Mouse (Mus musculus) hindbrain, embryonic 15.5 days (tissue): ENCODE data around the gene Krt16. TPM values are rescaled to one million over a fixed set of nuclear protein-coding genes. Genes with fewer than 3 reads are reported as not detected.

ENCODE experiments used
- ATAC-seq: fragments of 200-750 bp; cut with Nextera tagmentation; 2 replicates; pipeline ENCODE4 v1.8.0; 2017; ENCODE audit warnings: low read depth, moderate number of reproducible peaks, moderate TSS enrichment; ENCODE audit not compliant: low FRiP score
- H3K27ac ChIP-seq: fragments of 300-500 bp; sonication (generic); replicated peaks from 2 replicates; pipeline ENCODE4 v1.5.1; 2015; ENCODE audit warnings: mild to moderate bottlenecking, inconsistent platforms
- H3K27me3 ChIP-seq: fragments of 300-500 bp; sonication (generic); 2 replicates; pipeline ENCODE4 v1.6.1; 2015; ENCODE audit warnings: control low read depth, inconsistent platforms
- H3K36me3 ChIP-seq: fragments of 300-500 bp; sonication (generic); 2 replicates; pipeline ENCODE4 v1.6.1; 2015; ENCODE audit warnings: control low read depth, inconsistent platforms
- H3K4me1 ChIP-seq: fragments of 300-500 bp; sonication (generic); replicated peaks from 2 replicates; pipeline ENCODE4 v1.6.1; 2015; ENCODE audit warnings: control low read depth, inconsistent platforms
- H3K4me2 ChIP-seq: fragments of 300-500 bp; sonication (generic); 2 replicates; pipeline ENCODE4 v1.6.1; 2015; ENCODE audit warnings: moderate library complexity, mild to moderate bottlenecking, inconsistent platforms
- H3K4me3 ChIP-seq: fragments of 300-500 bp; sonication (generic); 2 replicates; pipeline ENCODE4 v1.5.1; 2015; ENCODE audit warnings: mild to moderate bottlenecking, inconsistent platforms
- H3K9ac ChIP-seq: fragments of 300-500 bp; sonication (generic); 2 replicates; pipeline ENCODE4 v1.6.1; 2015; ENCODE audit warnings: inconsistent platforms
- H3K9me3 ChIP-seq: fragments of 300-500 bp; sonication (generic); 2 replicates; pipeline ENCODE4 v1.6.1; 2016; ENCODE audit warnings: control low read depth, inconsistent platforms
- WGBS: fragments of 180-500 bp; shearing (Covaris S2); methylation state at CpG from one replicate; pipeline ENCODE4 v1.1.7; 2015; 5-methylcytosine and 5-hydroxymethylcytosine counted together
- polyA plus RNA-seq: library from polyadenylated mRNA; unstranded; fragments of >200 nt; fragmentation: Nextera tagmentation; extraction: Ambion mirVana; gene quantifications from 2 replicates; pipeline ENCODE4 v1.2.1, GENCODE M21; 2015

Gene Krt16
- polyA plus RNA-seq, 1 experiment from 2014 or later, result not detected

GRCm38 (mm10) chr11:100277726-100278480, 29.2 kb upstream of the Krt16 start:
- Histone ChIP-seq H3K36me3 (no peaks in the 10 kb centered on the region), H3K9ac (no peak overlapping the region), H3K27me3 (no peaks in the 10 kb centered on the region), H3K9me3 (no peaks in the 10 kb centered on the region), H3K4me1 (no peaks in the 10 kb centered on the region), H3K27ac (no peak overlapping the region), H3K4me2 (no peak overlapping the region), H3K4me3 (no peak overlapping the region)
- no peak for ATAC-seq
- WGBS, result 75% methylated on average over 15 of the region's 15 CpGs

DNA sequence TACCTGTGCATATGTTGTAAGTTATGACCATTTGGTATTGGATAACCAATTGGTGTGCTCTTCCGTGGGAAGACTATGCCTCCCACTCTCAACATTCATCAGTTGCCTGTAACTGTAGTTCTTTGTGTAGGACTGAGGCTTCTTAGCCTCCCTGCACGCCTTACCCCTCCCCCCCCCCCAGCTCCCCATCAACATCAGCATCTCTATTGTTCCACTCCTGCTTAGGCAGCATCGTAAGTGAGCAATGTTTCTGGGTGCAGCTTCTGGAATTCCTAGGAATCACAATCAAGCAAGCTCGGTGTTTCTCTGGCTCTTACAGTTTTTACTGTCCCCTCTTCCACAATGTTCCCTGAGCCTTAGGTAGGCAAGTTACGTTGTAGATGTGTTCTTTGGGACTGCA, 26.8 kb upstream of the Krt16 start:
- H3K9me3 ChIP-seq, result no peaks in the 10 kb centered on the region
- H3K27me3 ChIP-seq, result no peaks in the 10 kb centered on the region
- H3K27ac ChIP-seq, result no peak overlapping the region
- WGBS, result 42% methylated on average over 5 of the region's 5 CpGs
- no peaks in the 10 kb centered on the region for H3K36me3 ChIP-seq
- H3K4me3 ChIP-seq, result no peak overlapping the region
- no peak overlapping the region for H3K4me2 ChIP-seq
- no peak for ATAC-seq
- no peak overlapping the region for H3K9ac ChIP-seq
- H3K4me1 ChIP-seq, result no peaks in the 10 kb centered on the region

DNA sequence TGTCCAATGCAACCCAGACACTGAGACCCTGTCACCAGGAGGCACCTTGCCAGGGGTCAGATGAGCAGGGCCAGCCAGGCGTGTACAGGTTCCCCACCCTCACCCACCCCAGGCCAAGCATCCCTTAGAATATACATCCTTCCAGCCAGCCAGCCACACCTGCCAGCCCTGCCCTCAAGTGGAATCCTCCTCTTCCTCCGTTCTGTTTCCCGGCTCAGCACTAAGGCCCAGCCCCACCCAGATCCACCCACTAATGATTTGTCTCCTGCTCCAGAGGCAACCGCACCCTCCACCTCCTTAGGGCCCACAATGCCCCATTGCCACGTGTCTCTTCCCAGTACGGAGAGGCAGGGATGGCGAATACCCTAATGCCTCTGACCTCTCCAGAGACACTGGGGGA, 26.0 kb upstream of the Krt16 start:
- no peak overlapping the region for H3K27ac ChIP-seq
- no peaks in the 10 kb centered on the region for H3K4me1 ChIP-seq
- no peak overlapping the region for H3K9ac ChIP-seq
- no peak for ATAC-seq
- H3K27me3 ChIP-seq, result no peaks in the 10 kb centered on the region
- WGBS, result 71% methylated on average over 7 of the region's 7 CpGs
- no peaks in the 10 kb centered on the region for H3K36me3 ChIP-seq
- no peak overlapping the region for H3K4me3 ChIP-seq
- H3K4me2 ChIP-seq, result no peak overlapping the region
- H3K9me3 ChIP-seq, result no peaks in the 10 kb centered on the region

- 96% methylated on average over 1 of the region's 1 CpGs for WGBS
Measured at GRCm38 (mm10) chr11:100271878-100272277, 23.2 kb upstream of the Krt16 start.

GRCm38 (mm10) chr11:100269821-100270332, 21.2 kb upstream of the Krt16 start, which contains the start of gene Krt42:
Gene Krt42 (minus strand): TSS chr11:100269871.
- Histone ChIP-seq H3K4me3 (no peak within 1 kb of the TSS), H3K9me3 (no peaks in the 10 kb centered on the region), H3K4me2 (no peak within 1 kb of the TSS), H3K27me3 (no peaks in the 10 kb centered on the region), H3K27ac (no peak within 1 kb of the TSS), H3K4me1 (no peaks in the 10 kb centered on the region), H3K36me3 (no peaks in the 10 kb centered on the region), H3K9ac (no peak within 1 kb of the TSS)
- 87% methylated on average over 7 of the region's 7 CpGs for whole genome bisulfite sequencing
- no peak for ATAC-seq

More at GRCm38 (mm10) chr11:100271878-100272277, 23.2 kb upstream of the Krt16 start:
- Histone ChIP-seq H3K4me2 (no peak overlapping the region), H3K9me3 (no peaks in the 10 kb centered on the region), H3K36me3 (no peaks in the 10 kb centered on the region), H3K27me3 (no peaks in the 10 kb centered on the region), H3K27ac (no peak overlapping the region), H3K4me3 (no peak overlapping the region), H3K9ac (no peak overlapping the region), H3K4me1 (no peaks in the 10 kb centered on the region)
- no peak for ATAC-seq

DNA sequence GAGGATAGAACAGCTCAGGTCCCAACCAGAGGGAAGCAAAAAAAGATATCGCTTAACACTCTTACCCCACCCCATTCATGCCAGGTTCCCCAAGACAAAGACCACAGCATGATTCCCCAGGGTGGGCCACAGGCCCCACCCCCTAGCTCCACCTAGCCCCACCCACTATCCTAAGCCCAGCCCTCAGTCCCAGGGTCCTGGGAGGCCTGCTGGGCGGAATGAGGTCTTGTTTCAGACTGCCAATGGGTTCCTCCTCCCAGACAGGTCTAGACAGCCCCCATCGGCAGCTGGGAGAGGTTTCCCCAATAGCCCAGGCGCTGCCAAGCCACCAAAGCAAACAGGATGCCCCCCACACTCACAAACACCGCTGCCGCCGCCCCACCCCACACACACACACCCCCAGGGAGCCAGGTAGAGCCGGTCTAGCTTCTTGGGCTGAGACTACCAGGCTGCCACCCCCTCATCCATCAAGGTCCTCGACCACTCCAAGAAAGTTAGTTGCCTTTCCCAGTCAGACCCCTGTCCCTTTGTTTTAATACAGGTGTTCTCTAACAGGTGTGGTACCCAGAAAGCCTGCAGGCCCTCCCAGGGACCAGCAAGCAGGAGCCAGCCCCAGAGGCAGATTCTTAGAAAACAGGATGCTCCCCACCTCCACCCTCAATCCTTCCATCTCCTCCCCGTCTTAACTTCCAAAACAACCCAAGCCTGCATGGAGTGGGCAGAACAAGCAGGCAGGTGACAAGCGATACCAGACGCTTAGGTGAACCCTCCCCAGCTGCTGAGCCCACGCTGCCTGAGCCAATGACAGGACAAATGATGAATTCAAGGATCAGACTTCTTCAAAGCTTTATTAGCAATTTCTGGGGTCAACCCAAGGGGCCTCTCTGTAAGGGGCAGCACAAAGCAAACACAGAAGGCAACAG, 13.6 kb upstream of the Krt16 start:
- H3K4me1 ChIP-seq, result no peaks in the 10 kb centered on the region
- ATAC-seq, result no peak
- no peaks in the 10 kb centered on the region for H3K9me3 ChIP-seq
- no peak overlapping the region for H3K4me3 ChIP-seq
- no peaks in the 10 kb centered on the region for H3K27me3 ChIP-seq
- H3K36me3 ChIP-seq, result no peaks in the 10 kb centered on the region
- H3K27ac ChIP-seq, result no peak overlapping the region
- no peak overlapping the region for H3K9ac ChIP-seq
- 35% methylated on average over 13 of the region's 13 CpGs for WGBS
- no peak overlapping the region for H3K4me2 ChIP-seq

DNA sequence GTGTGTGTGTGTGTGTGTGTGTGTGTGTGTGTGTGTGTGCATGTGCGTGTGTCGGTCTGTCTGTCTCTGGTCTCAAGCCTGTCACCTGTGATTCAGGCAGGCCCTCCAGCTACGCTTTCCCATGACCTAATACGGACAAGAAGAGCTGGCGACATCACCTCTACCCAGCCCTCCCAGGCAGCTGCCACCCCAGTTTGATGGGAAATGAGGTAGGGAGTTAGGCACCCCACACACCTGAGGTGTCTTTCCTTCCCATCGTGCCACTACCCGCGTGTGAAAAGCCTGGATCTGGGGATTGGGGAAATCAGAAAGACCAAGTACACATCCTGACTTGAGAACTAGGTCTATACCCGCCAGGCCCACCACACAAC, 12.5 kb upstream of the Krt16 start:
- ATAC-seq, result no peak
- 80% methylated on average over 9 of the region's 9 CpGs for WGBS

DNA sequence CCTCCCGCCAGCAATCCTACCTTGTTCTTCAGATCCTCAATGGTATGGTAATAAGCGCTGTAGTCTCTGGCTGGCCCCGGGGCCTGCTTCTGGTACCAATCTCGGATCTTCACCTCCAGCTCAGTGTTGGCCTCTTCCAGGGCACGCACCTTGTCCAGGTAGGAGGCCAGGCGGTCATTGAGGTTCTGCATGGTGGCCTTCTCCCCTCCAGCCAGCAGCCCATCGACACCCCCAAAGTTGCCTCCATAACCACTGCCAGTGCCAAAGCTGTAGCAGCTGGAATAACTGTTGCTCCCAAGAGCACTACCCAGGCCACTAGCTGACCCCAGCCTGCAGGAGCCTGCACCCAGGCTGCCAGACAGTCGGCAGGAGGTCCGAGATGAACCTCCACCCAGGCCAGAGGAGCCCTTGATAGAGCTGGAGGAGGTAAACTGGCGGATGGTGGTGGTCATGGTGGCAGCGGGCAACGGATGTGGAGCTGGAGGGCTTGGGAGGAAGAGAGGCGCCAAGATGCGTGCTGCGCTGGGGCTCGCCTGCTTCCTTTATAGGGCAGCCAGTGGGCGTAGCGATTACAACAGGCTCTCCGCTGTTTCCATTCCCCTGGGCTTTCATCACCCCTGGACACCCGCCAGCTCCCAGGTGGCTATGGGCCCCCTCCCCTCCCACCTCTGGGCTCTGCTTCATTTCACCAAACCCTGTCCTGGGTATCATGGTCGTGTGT, 12.0 kb upstream of the Krt16 start, which contains the start of gene Krt17:
Krt17 (minus strand) TSS at position 516 of the 721 bp plus-strand sequence.
- WGBS, result 79% methylated on average over 21 of the region's 21 CpGs
- no peak within 1 kb of the TSS for H3K9ac ChIP-seq

More for the DNA sequence above, 12.5 kb upstream of the Krt16 start:
- no peaks in the 10 kb centered on the region for H3K9me3 ChIP-seq
- H3K4me3 ChIP-seq, result no peak overlapping the region
- H3K9ac ChIP-seq, result no peak overlapping the region
- H3K4me2 ChIP-seq, result no peak overlapping the region
- H3K36me3 ChIP-seq, result no peaks in the 10 kb centered on the region
- H3K27me3 ChIP-seq, result no peaks in the 10 kb centered on the region
- H3K4me1 ChIP-seq, result no peaks in the 10 kb centered on the region
- H3K27ac ChIP-seq, result no peak overlapping the region

GRCm38 (mm10) chr11:100259079-100259478, 10.4 kb upstream of the Krt16 start:
- Histone ChIP-seq H3K4me1 (no peaks in the 10 kb centered on the region), H3K4me3 (no peak overlapping the region), H3K9ac (no peak overlapping the region), H3K36me3 (no peaks in the 10 kb centered on the region), H3K9me3 (no peaks in the 10 kb centered on the region), H3K4me2 (no peak overlapping the region), H3K27ac (no peak overlapping the region), H3K27me3 (no peaks in the 10 kb centered on the region)
- no peak for ATAC-seq
- 90% methylated on average over 9 of the region's 9 CpGs for WGBS

More for the DNA sequence above, 12.0 kb upstream of the Krt16 start, which contains the start of gene Krt17:
- Histone ChIP-seq H3K4me1 (no peaks in the 10 kb centered on the region), H3K36me3 (no peaks in the 10 kb centered on the region), H3K9me3 (no peaks in the 10 kb centered on the region), H3K27ac (no peak within 1 kb of the TSS), H3K27me3 (no peaks in the 10 kb centered on the region), H3K4me2 (no peak within 1 kb of the TSS), H3K4me3 (no peak within 1 kb of the TSS)
- no peak for ATAC-seq

DNA sequence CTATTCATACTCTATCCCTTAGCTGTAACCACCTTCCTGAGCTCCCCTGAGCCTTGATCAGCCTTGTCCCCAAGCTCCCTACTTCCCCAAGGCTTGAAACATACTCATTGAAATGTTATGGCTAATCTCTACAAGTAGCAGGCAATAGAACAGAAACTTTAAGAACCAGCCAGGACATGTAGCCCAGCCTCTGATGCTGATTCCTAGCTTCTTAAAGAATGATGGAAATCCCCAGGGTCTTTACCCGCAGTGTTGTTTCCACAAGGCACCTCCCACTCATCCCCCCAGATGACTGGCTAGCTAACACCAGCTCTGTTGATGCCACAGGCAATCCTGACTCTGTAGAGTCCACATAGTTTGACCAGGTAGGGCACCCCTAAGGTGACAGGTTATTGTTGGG, 9.3 kb upstream of the Krt16 start:
- Histone ChIP-seq H3K4me2 (no peak overlapping the region), H3K36me3 (no peaks in the 10 kb centered on the region), H3K27me3 (no peaks in the 10 kb centered on the region), H3K27ac (no peak overlapping the region), H3K9ac (no peak overlapping the region), H3K9me3 (no peaks in the 10 kb centered on the region), H3K4me3 (no peak overlapping the region), H3K4me1 (no peaks in the 10 kb centered on the region)
- no peak for ATAC-seq
- 88% methylated on average over 1 of the region's 1 CpGs for WGBS

DNA sequence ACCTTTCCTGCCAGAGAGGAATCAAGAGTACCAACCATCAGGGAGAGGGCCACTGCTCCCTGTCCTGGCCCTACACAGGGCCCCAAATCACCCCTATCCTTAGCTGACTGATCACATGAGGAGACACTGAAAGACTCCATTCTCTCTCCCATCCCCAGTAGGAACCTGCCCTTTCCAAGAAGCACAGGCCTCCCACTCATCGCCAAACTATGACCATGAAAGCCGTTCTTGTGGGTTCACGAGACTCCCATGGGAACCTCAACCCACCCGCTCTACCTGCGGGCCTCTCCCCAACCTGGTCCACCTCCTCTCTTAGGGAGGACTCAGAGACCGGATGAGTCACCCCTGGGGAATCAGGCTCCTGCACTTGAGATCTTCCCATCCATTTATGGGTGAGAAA, 6.8 kb upstream of the Krt16 start:
- WGBS, result 95% methylated on average over 6 of the region's 6 CpGs
- Histone ChIP-seq H3K4me3 (no peak overlapping the region), H3K36me3 (no peaks in the 10 kb centered on the region), H3K4me1 (no peaks in the 10 kb centered on the region), H3K27me3 (no peaks in the 10 kb centered on the region), H3K27ac (no peak overlapping the region), H3K9me3 (no peaks in the 10 kb centered on the region), H3K4me2 (no peak overlapping the region), H3K9ac (no peak overlapping the region)
- no peak for ATAC-seq
